In the genomic region with DNA sequence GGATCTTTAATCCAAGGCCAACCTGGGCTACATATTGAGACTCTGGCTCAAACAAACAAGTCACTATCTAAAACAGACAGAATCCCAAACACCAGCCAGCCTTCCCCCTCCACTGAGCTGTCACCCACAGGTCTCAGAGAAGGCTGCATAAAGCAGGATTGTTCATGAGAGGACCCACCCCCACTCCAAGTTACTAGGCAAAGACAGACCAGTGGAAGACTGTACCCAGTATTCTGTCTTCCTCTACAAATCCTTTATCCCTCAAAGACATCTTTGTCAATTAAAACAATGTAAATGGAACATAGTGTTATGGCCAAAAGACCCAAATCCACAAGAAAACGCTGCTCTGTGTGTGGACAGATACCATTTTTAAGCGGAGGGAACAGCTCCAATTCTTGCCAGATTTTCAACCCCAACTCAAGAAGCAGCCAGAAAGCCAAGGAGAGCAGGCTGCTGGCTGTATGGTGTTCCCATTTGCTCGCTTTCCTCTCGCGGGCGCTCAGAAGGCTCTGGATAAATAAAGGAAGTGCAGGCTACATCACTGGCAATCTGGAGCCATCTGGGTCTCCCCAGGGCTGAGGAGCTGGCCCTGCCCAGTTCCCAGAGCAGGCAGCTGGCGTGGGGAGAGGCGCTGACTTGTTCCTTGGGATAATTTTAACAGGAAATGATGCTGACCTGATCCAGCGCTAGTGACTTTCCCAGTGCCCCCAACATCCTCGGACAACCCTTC, we compare ENCODE assay signal across 14 mouse cellular contexts. TPM values are rescaled to one million over a fixed set of nuclear protein-coding genes. Genes with fewer than 3 reads are reported as not detected.
A peak's percentile ranks its signal among the peaks of the same experiment; 100 is the strongest.
DNase-seq lines count a peak whose midpoint lies in the region; ATAC-seq lines count a peak whose summit lies in the region.
"Had no signal": no experiment of that assay in that cellular context is flagged by ENCODE, and none has a peak within 500 bp of the region (broad histone marks: within the 10 kb centered on the region; RNA-seq: fewer than 3 reads in every experiment).

No protein-coding gene starts in this region.

- no peaks in the 10 kb centered on the region for H3K9me3 ChIP-seq in neural tube, embryonic 14.5 days (ENCODE audit: control insufficient read depth, low read length)
- no peaks in the 10 kb centered on the region for H3K9me3 ChIP-seq in neural tube, embryonic 15.5 days (replicated peaks)
- 0 out of 2 replicates have a peak, but pooled peaks cover 1% of the 10 kb centered on the region for H3K9me3 ChIP-seq in intestine, embryonic 14.5 days (ENCODE audit: control insufficient read depth, low read length)
- H3K9me3 ChIP-seq in stomach, embryonic 16.5 days (replicated peaks; ENCODE audit: control insufficient read depth, low read length) = peaks cover 2% of the 10 kb centered on the region; the same call in 1 of the 2 replicates

- intact Hi-C loops in gastrocnemius, postnatal 14 days (cut with DNase I; ENCODE audit: low total_unique reads) = no loop called here

- no peak for ATAC-seq in neural tube, embryonic 14.5 days (ENCODE audit: low read depth)
- ATAC-seq in neural tube, embryonic 15.5 days (ENCODE audit: low FRiP score) = no peak
- ATAC-seq in intestine, embryonic 14.5 days (replicated peaks; ENCODE audit: low FRiP score, low TSS enrichment, low read depth) = peak; percentile 51; the same call in 1 of the 2 replicates
- ATAC-seq in stomach, embryonic 16.5 days (ENCODE audit: insufficient read depth, low FRiP score) = peak; percentile 69; the same call in 1 of the 2 replicates
- ATAC-seq: inflammation-experienced regulatory T-cells, adult 6 months had no signal

- H3K27ac ChIP-seq in neural tube, embryonic 14.5 days (ENCODE audit: low read depth, low read length) = no peak overlapping the region
- no peak overlapping the region for H3K27ac ChIP-seq in neural tube, embryonic 15.5 days (replicated peaks)
- peak overlapping the region; percentile 2; the same call in 1 of the 2 replicates for H3K27ac ChIP-seq in intestine, embryonic 14.5 days (ENCODE audit: low read depth)
- peak overlapping the region; percentile 34; the same call in 1 of the 2 replicates for H3K27ac ChIP-seq in stomach, embryonic 16.5 days (ENCODE audit: low read length)
- H3K27ac ChIP-seq: heart, adult 2 months had no signal

- 61% methylated on average over 10 of the region's 10 CpGs for WGBS in neural tube, embryonic 14.5 days
- WGBS in neural tube, embryonic 15.5 days = 70% methylated on average over 10 of the region's 10 CpGs
- 37% methylated on average over 10 of the region's 10 CpGs for WGBS in intestine, embryonic 14.5 days
- 34% methylated on average over 10 of the region's 10 CpGs for WGBS in stomach, embryonic 16.5 days

- no peaks in the 10 kb centered on the region for H3K36me3 ChIP-seq in neural tube, embryonic 14.5 days (ENCODE audit: control insufficient read depth, insufficient read depth, low read length)
- H3K36me3 ChIP-seq in neural tube, embryonic 15.5 days = no peaks in the 10 kb centered on the region
- H3K36me3 ChIP-seq in intestine, embryonic 14.5 days (ENCODE audit: control insufficient read depth, insufficient read depth, low read length) = no peaks in the 10 kb centered on the region
- no peaks in the 10 kb centered on the region for H3K36me3 ChIP-seq in stomach, embryonic 16.5 days (ENCODE audit: control insufficient read depth, insufficient read depth, low read length)

- no peak overlapping the region for H3K4me2 ChIP-seq in neural tube, embryonic 14.5 days (ENCODE audit: low read depth, low read length)
- H3K4me2 ChIP-seq in neural tube, embryonic 15.5 days = no peak overlapping the region
- no peak overlapping the region for H3K4me2 ChIP-seq in intestine, embryonic 14.5 days (ENCODE audit: low read length)
- no peak overlapping the region for H3K4me2 ChIP-seq in stomach, embryonic 16.5 days (ENCODE audit: low read depth, low read length)

- no peaks in the 10 kb centered on the region for H3K27me3 ChIP-seq in neural tube, embryonic 14.5 days (ENCODE audit: control insufficient read depth, insufficient read depth, low read length)
- no peaks in the 10 kb centered on the region; the same call in 1 of the 2 replicates for H3K27me3 ChIP-seq in neural tube, embryonic 15.5 days (replicated peaks)
- H3K27me3 ChIP-seq in intestine, embryonic 14.5 days (replicated peaks; ENCODE audit: control insufficient read depth, insufficient read depth, low read length) = no peaks in the 10 kb centered on the region
- H3K27me3 ChIP-seq in stomach, embryonic 16.5 days (ENCODE audit: control insufficient read depth, insufficient read depth, low read length) = no peaks in the 10 kb centered on the region

- DNase-seq in gastrocnemius, postnatal 14 days = peak; percentile 37
- DNase-seq in gastrocnemius, adult 18-20 months (ENCODE audit: low spot score) = no peak
- DNase-seq in intestine, embryonic 14.5 days (ENCODE audit: low spot score) = no peak
- no peak for DNase-seq in adrenal gland, adult 8-10 months
- no peak for DNase-seq in urinary bladder, adult 18-20 months (ENCODE audit: low spot score in 2 of 2)
- DNase-seq: retina, postnatal 1 day; thymus, postnatal 14 days had no signal

- no peak overlapping the region for H3K4me3 ChIP-seq in neural tube, embryonic 14.5 days (ENCODE audit: low read depth, low read length)
- no peak overlapping the region for H3K4me3 ChIP-seq in neural tube, embryonic 15.5 days (replicated peaks)
- no peak overlapping the region for H3K4me3 ChIP-seq in intestine, embryonic 14.5 days (ENCODE audit: low read depth, low read length)
- no peak overlapping the region for H3K4me3 ChIP-seq in stomach, embryonic 16.5 days (replicated peaks; ENCODE audit: low read length)
- H3K4me3 ChIP-seq: heart, adult 2 months had no signal

- H3K4me1 ChIP-seq in neural tube, embryonic 14.5 days (ENCODE audit: control insufficient read depth, insufficient read depth, low read length) = no peaks in the 10 kb centered on the region
- H3K4me1 ChIP-seq in neural tube, embryonic 15.5 days = 0 out of 2 replicates have a peak, but pooled peaks cover 5% of the 10 kb centered on the region
- H3K4me1 ChIP-seq in intestine, embryonic 14.5 days (replicated peaks; ENCODE audit: control insufficient read depth, insufficient read depth, low read length) = no peaks in the 10 kb centered on the region; the same call in 1 of the 2 replicates
- H3K4me1 ChIP-seq in stomach, embryonic 16.5 days (ENCODE audit: control insufficient read depth, insufficient read depth, low read length) = 0 out of 2 replicates have a peak, but pooled peaks cover 2% of the 10 kb centered on the region

- 0 out of 2 replicates have a peak overlapping the region, but pooled peaks have one; percentile 16 for H3K9ac ChIP-seq in neural tube, embryonic 14.5 days (replicated peaks; ENCODE audit: low read depth, low read length)
- no peak overlapping the region for H3K9ac ChIP-seq in neural tube, embryonic 15.5 days (replicated peaks)
- no peak overlapping the region for H3K9ac ChIP-seq in intestine, embryonic 14.5 days (ENCODE audit: low read length)
- H3K9ac ChIP-seq in stomach, embryonic 16.5 days (ENCODE audit: low read length) = no peak overlapping the region

RNA-seq across cellular contexts. Expression of a gene that starts 7.1 kb away (rescaled TPM):
- total RNA-seq in gastrocnemius, postnatal 14 days (2021) = under 1 TPM; 0.62 TPM
- total RNA-seq in gastrocnemius, adult 18-20 months (2021) = under 1 TPM in 1 of 2 experiments, not detected in 1; 0.36 TPM
- 0.25 and 0.94 TPM in 2 replicates for polyA plus RNA-seq in neural tube, embryonic 14.5 days (2014; fragmentation: Nextera tagmentation; extraction: Ambion mirVana)
- polyA plus RNA-seq in neural tube, embryonic 15.5 days (2015; fragmentation: Nextera tagmentation; extraction: Ambion mirVana) = 0.93 and 4.3 TPM in 2 replicates
- 3.3 and 5.0 TPM in 2 replicates for polyA plus RNA-seq in intestine, embryonic 14.5 days (2014; fragmentation: Nextera tagmentation; extraction: Ambion mirVana)
- polyA plus RNA-seq in stomach, embryonic 16.5 days (2015; fragmentation: Nextera tagmentation; extraction: Ambion mirVana) = 2.2 and 2.3 TPM in 2 replicates
- 1 to 10 TPM in 3 of 4 experiments, under 1 TPM in 1; 0.58 to 1.8 (median 1.4) TPM for total RNA-seq in adrenal gland, adult 8-10 months (2022)

RNA-seq across cellular contexts. Expression of a gene that starts 35.4 kb away (rescaled TPM):
- not detected for total RNA-seq in gastrocnemius, postnatal 14 days (2021)
- not detected for total RNA-seq in gastrocnemius, adult 18-20 months (2021)
- 0.11 TPM in 1 of 2 replicates, not detected in the other for polyA plus RNA-seq in neural tube, embryonic 14.5 days (2014; fragmentation: Nextera tagmentation; extraction: Ambion mirVana)
- 0.20 and 0.27 TPM in 2 replicates for polyA plus RNA-seq in neural tube, embryonic 15.5 days (2015; fragmentation: Nextera tagmentation; extraction: Ambion mirVana)
- 0.27 and 1.0 TPM in 2 replicates for polyA plus RNA-seq in intestine, embryonic 14.5 days (2014; fragmentation: Nextera tagmentation; extraction: Ambion mirVana)
- 2.0 and 3.4 TPM in 2 replicates for polyA plus RNA-seq in stomach, embryonic 16.5 days (2015; fragmentation: Nextera tagmentation; extraction: Ambion mirVana)
- total RNA-seq in adrenal gland, adult 8-10 months (2022) = 1 to 10 TPM in 3 of 4 experiments, under 1 TPM in 1; 0.95 to 1.9 (median 1.4) TPM

RNA-seq across cellular contexts. Expression of a gene that starts 36.4 kb away (rescaled TPM):
- total RNA-seq in gastrocnemius, postnatal 14 days (2021) = not detected
- not detected for total RNA-seq in gastrocnemius, adult 18-20 months (2021)
- not detected in 2 replicates for polyA plus RNA-seq in neural tube, embryonic 14.5 days (2014; fragmentation: Nextera tagmentation; extraction: Ambion mirVana)
- polyA plus RNA-seq in neural tube, embryonic 15.5 days (2015; fragmentation: Nextera tagmentation; extraction: Ambion mirVana) = 0.06 TPM in 1 of 2 replicates, not detected in the other
- 0.08 and 0.19 TPM in 2 replicates for polyA plus RNA-seq in intestine, embryonic 14.5 days (2014; fragmentation: Nextera tagmentation; extraction: Ambion mirVana)
- polyA plus RNA-seq in stomach, embryonic 16.5 days (2015; fragmentation: Nextera tagmentation; extraction: Ambion mirVana) = 0.26 TPM in 1 of 2 replicates, not detected in the other
- total RNA-seq in adrenal gland, adult 8-10 months (2022) = under 1 TPM; 0.62 to 0.91 (median 0.64) TPM
- total RNA-seq: left cerebral cortex, postnatal 10 days had no signal

RNA-seq across cellular contexts. Expression of a gene that starts 50.2 kb away (rescaled TPM):
- total RNA-seq in gastrocnemius, postnatal 14 days (2021) = 1 to 10 TPM in 1 of 2 experiments, not detected in 1; 3.1 TPM
- 1 to 10 TPM; 1.8 to 2.0 TPM for total RNA-seq in gastrocnemius, adult 18-20 months (2021)
- not detected in 2 replicates for polyA plus RNA-seq in neural tube, embryonic 14.5 days (2014; fragmentation: Nextera tagmentation; extraction: Ambion mirVana)
- polyA plus RNA-seq in neural tube, embryonic 15.5 days (2015; fragmentation: Nextera tagmentation; extraction: Ambion mirVana) = not detected in 2 replicates
- not detected in 2 replicates for polyA plus RNA-seq in intestine, embryonic 14.5 days (2014; fragmentation: Nextera tagmentation; extraction: Ambion mirVana)
- not detected in 2 replicates for polyA plus RNA-seq in stomach, embryonic 16.5 days (2015; fragmentation: Nextera tagmentation; extraction: Ambion mirVana)
- 10 to 100 TPM in 3 of 4 experiments, 1 to 10 TPM in 1; 9.5 to 18.1 (median 12.1) TPM for total RNA-seq in adrenal gland, adult 8-10 months (2022)
- total RNA-seq: left cerebral cortex, postnatal 10 days had no signal
- polyA plus RNA-seq: inflammation-experienced regulatory T-cells, adult 6 months; liver, embryonic 16.5 days had no signal

Comparison
In these comparisons a context has a peak if more than half of its experiments do, and no peak if none do; other contexts are left out.
1. ATAC-seq: peak in intestine, embryonic 14.5 days (single experiment) and stomach, embryonic 16.5 days (single experiment); none in neural tube, embryonic 14.5 days (single experiment) and neural tube, embryonic 15.5 days (single experiment).
2. H3K27ac ChIP-seq: peak in intestine, embryonic 14.5 days (single experiment) and stomach, embryonic 16.5 days (single experiment); none in neural tube, embryonic 14.5 days (single experiment) and neural tube, embryonic 15.5 days (single experiment).